Mouse (Mus musculus) retina, postnatal 7 days (tissue): Measurements from ENCODE around the gene Irf2.

ENCODE experiments used
- DNase-seq: peaks from one replicate; pipeline ENCODE4 v3.0.0-alpha.2; 2012; ENCODE audit warnings: low read depth, low spot score

Irf2 gene

GRCm38 (mm10) chr8:46799706-46800105, 60.2 kb downstream of the Irf2 start:
- no peak for DNase-seq

GRCm38 (mm10) chr8:46801153-46801684, 61.7 kb downstream of the Irf2 start:
- DNase-seq: no peak

GRCm38 (mm10) chr8:46802009-46802408, 62.5 kb downstream of the Irf2 start:
- no peak for DNase-seq

GRCm38 (mm10) chr8:46804721-46805120, 65.2 kb downstream of the Irf2 start:
- DNase-seq: no peak

GRCm38 (mm10) chr8:46811021-46811622, 71.6 kb downstream of the Irf2 start:
- DNase-seq: no peak

- no peak for DNase-seq
Measured at GRCm38 (mm10) chr8:46811944-46812343, 72.4 kb downstream of the Irf2 start.

GRCm38 (mm10) chr8:46812966-46813365, 73.4 kb downstream of the Irf2 start:
- no peak for DNase-seq

- no peak for DNase-seq
Measured at GRCm38 (mm10) chr8:46818106-46818989, 78.8 kb downstream of the Irf2 start.

GRCm38 (mm10) chr8:46818990-46819288, 79.4 kb downstream of the Irf2 start:
- no peak for DNase-seq

- no peak for DNase-seq
Measured at GRCm38 (mm10) chr8:46828734-46829413, 89.3 kb downstream of the Irf2 start.

GRCm38 (mm10) chr8:46829414-46830111, 90.0 kb downstream of the Irf2 start:
- DNase-seq: no peak

- DNase-seq: no peak
Measured at GRCm38 (mm10) chr8:46830112-46830855, 90.8 kb downstream of the Irf2 start.

- no peak for DNase-seq
Measured at GRCm38 (mm10) chr8:46831916-46832315, 92.4 kb downstream of the Irf2 start.

- DNase-seq: no peak
Measured at GRCm38 (mm10) chr8:46832399-46832798, 92.9 kb downstream of the Irf2 start.

GRCm38 (mm10) chr8:46833763-46834162, 94.2 kb downstream of the Irf2 start:
- no peak for DNase-seq

GRCm38 (mm10) chr8:46834440-46834839, 94.9 kb downstream of the Irf2 start:
- no peak for DNase-seq

GRCm38 (mm10) chr8:46836011-46836652, 96.6 kb downstream of the Irf2 start:
- no peak for DNase-seq

- no peak for DNase-seq
Measured at GRCm38 (mm10) chr8:46836949-46837348, 97.4 kb downstream of the Irf2 start.

- DNase-seq: no peak
Measured at GRCm38 (mm10) chr8:46838052-46838451, 98.5 kb downstream of the Irf2 start.

GRCm38 (mm10) chr8:46840390-46840789, 100.9 kb downstream of the Irf2 start:
- no peak for DNase-seq

- no peak for DNase-seq
Measured at GRCm38 (mm10) chr8:46840791-46841190, 101.3 kb downstream of the Irf2 start.
